Mouse (Mus musculus): ENCODE results near the gene Ipo7. TPM values are rescaled to one million over a fixed set of nuclear protein-coding genes. Genes with fewer than 3 reads are reported as not detected.
"Not testable (repeated sequence)": the region's sequence is repeated elsewhere in the genome, so short reads cannot be mapped to it uniquely, and the experiment has no call there.

The Ipo7 gene
- total RNA-seq (2021): 10 to 100 TPM; 88.3 to 92.0 TPM
- long read RNA-seq, experiment 1, full-length matches to known transcripts: 11 of 34 reads
- long read RNA-seq, experiment 1, partial matches to known transcripts: 6 of 34 reads
- long read RNA-seq, experiment 1, other reads (novel, unspliced or antisense): 17 of 34 reads
- long read RNA-seq, experiment 2, full-length matches to known transcripts: 13 of 40 reads
- long read RNA-seq, experiment 2, partial matches to known transcripts: 7 of 40 reads
- long read RNA-seq, experiment 2, other reads (novel, unspliced or antisense): 20 of 40 reads

DNA sequence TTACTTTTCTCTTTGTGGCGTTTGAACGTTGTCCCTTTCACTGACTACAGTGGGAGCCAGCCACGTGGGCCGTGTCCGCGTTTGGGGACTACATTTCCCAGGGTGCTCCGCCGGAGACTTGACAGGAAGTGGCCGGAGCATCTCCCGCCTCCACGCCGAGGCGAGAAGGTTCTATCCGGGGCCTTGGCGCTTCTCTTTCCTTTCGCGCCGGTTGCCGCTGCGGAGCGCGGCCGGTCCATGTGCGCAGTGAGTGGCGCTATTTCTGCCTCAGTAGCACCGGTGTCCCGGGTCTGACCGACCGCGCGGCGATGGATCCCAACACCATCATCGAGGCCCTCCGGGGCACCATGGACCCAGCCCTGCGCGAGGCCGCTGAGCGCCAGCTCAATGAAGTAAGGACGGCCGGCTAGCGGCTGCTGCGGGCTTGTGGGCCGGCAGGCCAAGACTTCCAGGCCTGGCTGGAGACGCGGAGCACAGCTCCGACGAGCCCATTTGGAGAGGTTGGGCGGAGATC is at the start of gene Ipo7:
TSS of gene Ipo7 (plus strand) at position 158 of the 514 bp plus-strand sequence.
- DNase-seq (ENCODE audit: low spot score): peak; percentile 96

DNA sequence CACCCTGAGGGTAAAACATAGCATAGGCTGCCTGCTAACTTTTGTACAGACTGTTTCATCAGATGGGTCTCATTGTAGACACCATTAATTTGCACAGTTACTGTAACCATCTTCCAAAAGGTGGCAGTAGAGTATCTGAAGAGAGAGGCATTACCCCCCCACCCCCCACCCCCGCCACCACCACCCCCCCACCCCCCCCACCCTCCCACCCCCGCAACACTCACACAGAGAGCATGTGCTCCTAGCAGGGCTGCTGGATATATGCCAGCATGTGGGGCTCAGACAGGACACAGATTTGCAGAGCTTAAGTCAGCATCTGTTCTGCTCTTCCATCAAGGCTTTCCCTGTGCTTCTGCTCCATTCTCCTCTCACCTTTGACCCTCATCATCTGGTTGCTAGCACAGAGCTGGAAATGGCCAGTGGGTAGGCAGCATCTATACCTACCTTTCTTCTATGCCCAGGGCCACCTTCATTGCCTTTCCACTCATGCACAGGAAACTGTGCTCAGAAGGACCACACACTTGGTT is 49.1 kb upstream of the Ipo7 start:
- no peak for DNase-seq (ENCODE audit: low spot score)

DNA sequence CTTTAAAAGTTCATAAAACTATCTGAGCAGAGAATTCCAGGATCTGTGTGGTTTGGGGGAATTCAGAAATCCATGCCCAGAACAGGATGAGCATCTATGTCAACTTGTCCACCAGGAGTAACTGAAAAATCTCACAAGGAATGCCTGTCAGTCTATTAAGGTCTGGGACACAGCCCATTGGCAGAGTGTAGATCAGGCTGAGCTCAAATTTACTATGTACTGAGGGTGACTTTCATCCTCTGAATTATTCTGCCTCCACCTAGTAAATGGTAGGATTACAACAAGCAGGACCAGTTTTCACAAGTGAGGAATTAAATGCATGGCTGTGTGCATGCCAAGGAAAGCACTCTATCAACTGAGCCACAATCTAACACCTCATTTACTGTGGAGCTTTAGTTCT is 48.5 kb upstream of the Ipo7 start:
- DNase-seq (ENCODE audit: low spot score): no peak

DNA sequence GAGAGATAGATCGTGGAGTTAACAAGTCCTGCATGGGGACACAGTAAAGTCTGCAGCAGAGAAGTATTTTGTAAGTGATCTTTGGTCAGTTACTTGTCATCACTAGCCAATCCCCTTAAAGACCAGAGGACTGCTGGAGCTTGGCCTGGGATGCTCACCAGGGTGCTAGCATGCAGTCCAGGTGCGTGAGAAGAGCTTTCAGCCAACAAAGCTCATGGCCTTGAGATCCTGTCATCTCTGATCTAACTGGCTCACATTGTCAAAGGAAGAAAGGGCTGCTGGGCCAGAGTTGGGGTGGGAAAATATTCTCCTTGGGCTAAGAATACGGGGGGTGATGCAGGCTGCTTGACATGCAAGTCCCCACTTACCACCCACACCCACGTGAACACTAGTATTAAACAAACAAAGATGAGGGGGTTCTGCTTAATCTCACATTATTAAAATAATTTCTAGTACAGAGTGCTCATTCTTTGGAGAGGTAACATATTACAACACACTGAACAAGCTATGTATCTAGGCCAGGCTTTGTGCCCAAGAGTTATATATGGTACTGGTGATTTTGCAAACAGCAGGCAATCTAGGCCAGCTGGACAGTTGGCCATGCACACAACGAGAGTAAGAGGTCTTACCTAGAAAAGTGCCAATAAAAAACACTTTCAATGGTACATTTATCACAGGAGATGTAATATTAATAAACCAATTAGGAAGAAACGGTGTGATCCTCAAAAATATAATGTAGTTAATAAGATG is 41.9 kb upstream of the Ipo7 start:
- DNase-seq (ENCODE audit: low spot score): peak; percentile 13

DNA sequence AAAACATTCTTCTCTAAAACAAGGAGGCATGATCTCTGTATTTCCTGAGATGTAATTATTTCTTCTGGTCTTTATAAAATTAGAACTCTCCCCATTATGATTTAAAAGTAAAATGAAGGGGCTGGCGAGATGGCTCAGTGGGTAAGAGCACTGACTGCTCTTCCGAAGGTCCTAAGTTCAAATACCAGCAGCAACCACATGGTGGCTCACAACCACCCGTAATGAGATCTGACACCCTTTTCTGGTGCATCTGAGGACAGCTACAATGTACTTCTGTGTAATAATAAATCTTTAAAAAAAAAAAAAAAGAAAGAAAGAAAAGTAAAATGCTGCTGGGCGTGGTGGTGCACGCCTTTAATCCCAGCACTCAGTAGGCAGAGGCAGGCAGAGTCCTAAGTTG is 40.9 kb upstream of the Ipo7 start:
- DNase-seq (ENCODE audit: low spot score): not testable (repeated sequence)

DNA sequence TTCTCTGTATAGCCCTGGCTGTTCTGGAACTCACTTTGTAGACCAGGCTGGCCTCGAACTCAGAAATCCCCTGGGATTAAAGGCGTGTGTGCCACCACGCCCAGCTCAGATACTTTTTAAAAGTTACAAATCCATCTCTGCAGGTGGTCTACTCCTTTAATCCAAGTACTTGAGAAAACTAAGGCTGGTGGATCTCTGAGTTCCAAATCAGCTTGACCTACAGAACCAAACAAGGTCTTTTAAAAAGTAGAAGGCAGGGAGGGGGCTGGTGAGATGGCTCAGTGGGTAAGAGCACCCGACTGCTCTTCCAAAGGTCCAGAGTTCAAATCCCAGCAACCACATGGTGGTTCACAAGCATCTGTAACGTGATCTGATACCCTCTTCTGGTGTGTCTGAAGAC is 33.5 kb upstream of the Ipo7 start:
- not testable (repeated sequence) for DNase-seq (ENCODE audit: low spot score)

DNA sequence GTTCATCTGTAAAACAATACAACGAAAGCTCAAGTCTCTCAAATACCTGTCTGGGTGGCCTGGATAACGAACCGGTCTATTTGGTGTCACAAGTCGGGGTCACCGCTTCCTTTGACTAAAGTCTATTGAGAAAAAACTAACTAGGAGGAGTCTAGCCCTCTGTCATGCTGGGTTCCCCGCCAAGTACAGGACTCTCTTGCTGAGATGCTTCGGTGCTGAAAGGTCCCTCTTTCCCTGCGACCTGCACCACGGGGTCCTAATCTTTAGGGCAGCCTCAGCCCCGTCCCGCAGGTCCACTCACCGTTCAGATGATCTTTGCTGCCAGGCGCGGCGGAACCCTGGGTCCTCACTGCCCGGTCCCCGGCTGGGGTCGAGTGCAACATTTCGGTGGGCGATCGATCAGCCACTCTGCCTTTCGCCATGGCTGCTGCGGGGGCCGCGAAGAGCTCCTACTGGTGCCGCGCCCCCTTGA is 32.4 kb upstream of the Ipo7 start:
- no peak for DNase-seq (ENCODE audit: low spot score)

DNA sequence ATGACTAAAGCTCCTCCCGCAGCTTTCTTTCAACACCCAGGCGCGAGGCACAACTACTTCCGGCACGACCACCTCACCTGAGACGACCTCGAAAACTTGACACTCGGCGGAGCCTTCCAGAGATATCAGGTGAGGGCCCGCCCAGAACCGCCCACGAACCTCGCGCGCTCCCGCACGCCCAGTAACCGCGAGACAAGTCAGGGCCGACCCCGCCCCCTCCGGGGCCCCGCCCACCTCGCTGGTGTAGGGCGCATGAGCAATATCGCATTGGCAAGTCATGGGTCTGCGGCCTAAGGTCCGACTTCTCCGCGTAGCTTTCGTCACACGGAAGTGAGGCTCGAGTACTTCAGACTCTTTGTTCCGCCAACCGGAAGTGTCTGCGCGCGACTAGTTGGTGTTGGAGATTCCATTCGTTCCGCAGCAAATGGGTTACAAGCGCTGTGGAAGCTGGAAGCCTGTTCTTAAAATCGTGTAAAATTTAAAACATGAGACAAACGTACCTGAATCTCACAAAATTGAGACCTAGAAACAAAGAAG is 31.9 kb upstream of the Ipo7 start:
- peak; percentile 99 for DNase-seq (ENCODE audit: low spot score)

DNA sequence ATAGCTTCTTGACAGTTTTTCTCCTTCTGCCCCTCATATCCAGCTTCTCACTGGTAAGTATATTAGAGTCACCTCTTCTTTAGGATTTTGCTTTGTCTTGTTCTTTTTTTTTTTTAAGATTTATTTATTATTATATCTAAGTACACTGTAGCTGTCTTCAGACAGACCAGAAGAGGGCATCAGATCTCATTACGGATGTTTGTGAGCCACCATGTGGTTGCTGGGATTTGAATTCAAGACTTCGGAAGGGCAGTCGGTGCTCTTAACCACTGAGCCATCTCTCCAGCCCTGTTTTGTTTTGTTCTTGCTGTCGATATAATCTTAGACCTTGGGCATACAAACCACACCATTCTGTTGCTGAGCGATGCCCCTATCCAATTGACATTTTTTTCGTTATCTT is 31.3 kb upstream of the Ipo7 start, which contains the start of gene Tmem41b:
TSS of gene Tmem41b (minus strand) at position 155 of the 400 bp plus-strand sequence.
- peak; percentile 7 for DNase-seq (ENCODE audit: low spot score)

DNA sequence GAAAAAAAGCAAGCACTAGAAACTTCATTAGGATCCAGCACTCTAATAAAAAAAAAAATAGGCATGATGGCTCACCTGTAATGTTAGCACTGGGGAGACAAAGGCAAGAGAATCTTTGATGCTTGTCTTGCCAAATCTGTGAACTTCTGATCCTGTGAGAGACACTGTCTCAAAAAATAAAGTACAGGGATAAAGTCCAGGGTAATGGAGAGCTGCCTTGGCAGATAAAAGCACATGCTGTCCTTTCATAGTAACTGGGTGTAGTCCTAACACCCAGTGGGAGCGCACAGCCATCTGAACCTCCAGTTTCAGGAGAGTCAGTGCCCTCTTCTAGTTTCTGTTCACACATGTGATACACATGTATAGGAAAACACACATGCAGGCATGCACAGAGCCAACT is 26.8 kb upstream of the Ipo7 start:
- DNase-seq (ENCODE audit: low spot score): no peak

DNA sequence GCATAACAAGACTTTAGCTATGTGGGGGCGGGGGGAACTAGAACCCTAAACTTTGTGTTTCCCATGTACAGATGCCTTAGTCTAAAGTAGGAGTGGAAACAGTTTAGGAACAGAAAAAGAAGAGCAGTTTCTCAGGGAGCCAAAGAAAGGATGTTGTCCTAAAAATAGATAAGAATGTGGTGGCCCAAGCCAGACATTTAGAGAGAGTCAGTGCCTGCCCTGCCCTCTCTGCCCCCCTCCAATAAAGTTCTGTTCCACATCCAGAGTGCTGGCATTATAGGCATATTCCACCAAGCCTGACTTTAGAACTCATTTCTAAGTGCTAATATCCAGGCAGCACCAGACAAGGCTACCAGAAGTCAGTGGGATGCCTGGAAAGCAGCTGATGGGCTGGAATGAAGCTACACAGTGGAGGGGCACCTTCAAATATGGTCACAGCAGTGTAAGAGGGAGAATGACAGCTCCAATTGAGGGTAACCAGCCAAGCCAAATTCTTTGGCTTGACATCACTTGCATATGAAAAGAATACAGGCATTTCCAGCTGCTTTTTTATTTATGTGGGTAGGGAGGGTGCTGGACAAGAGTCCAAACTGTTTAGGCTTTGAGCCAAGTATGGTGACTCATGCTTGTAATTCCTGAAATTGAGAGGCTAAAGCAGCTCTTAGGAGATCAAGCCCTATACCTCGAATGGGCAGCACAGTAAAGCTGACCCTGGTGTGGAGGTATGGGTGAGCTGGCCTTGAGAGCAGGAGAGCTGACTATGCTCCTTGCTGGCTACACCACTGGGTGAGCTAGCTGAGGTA is 24.7 kb upstream of the Ipo7 start:
- DNase-seq (ENCODE audit: low spot score): peak; percentile 68

DNA sequence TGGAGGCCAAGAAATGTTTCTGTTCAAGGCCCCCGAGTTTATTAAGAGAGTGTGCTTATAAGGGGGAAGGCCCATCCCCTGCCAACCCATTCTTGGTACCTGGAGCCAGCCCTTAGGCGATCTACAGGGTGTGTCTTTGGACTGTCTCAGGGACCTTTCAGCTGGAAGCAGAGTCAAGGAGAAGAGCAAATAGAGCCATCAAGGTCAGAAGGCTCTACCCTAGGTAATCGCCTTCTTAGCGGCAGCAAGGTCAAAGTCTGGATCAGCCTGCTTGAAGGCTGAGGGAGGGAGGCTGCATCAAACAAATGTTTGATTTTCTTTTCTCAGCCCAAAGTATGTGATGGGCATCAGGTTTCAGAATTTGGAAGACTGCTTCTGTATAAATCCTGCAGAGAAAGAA is 19.7 kb upstream of the Ipo7 start:
- no peak for DNase-seq (ENCODE audit: low spot score)

DNA sequence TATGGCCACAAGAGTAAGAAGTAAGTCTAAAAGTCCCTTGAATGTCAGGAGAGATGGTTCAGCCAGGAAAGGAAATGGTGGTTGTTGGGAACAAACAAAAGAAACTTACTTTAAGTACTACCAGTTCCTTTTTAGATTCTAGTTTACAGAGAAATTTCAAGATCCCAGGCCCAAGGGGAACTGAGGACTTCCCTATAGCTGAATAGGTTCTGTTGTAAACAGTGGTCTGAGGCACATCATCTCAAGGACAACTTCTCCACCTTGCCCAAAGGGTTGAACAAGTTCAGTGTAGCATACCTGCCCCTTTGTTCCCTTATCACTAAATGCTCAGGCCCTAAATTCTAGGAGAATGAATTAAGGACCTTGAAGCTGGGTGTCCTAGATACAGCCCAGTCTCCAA is 16.0 kb upstream of the Ipo7 start:
- DNase-seq (ENCODE audit: low spot score): no peak

DNA sequence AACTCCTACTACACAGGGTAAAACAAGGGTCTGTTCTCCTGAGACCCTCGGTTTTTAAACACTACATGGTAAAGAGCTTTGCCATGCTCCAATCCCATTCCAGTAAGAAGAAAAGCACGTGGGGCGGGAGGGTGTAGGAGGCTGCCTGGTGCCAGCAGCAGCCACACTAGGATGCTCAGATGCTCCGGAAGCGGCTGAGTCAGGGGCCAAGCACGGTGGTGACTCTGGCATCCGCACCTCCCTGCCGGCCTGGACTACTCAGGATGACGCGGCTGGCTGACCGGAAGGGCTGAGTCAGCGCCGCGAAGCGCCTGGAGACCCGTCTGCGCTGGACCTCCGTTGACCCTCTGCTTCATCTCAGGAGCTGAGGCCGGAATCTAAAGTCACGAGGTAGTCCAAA is 15.1 kb upstream of the Ipo7 start:
- peak; percentile 10 for DNase-seq (ENCODE audit: low spot score)

DNA sequence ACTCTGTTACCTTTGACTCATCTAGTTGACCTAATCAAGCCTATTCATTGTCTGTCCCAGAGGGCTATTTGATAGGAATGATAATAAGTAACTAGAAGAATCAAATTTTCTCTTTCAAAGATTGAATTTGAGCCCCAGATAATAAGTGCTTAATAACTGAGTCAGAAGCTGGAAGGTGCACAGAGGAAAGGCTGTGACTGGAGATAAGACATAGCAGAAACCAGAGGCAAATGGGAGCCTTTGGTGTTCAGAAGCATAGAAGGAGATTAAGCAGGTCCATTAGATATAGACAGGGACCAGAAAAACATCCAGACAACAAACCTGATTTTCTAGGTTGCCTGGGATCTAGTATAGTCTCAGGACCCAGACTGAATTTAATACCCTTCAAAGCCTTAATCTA is 12.1 kb upstream of the Ipo7 start:
- no peak for DNase-seq (ENCODE audit: low spot score)

DNA sequence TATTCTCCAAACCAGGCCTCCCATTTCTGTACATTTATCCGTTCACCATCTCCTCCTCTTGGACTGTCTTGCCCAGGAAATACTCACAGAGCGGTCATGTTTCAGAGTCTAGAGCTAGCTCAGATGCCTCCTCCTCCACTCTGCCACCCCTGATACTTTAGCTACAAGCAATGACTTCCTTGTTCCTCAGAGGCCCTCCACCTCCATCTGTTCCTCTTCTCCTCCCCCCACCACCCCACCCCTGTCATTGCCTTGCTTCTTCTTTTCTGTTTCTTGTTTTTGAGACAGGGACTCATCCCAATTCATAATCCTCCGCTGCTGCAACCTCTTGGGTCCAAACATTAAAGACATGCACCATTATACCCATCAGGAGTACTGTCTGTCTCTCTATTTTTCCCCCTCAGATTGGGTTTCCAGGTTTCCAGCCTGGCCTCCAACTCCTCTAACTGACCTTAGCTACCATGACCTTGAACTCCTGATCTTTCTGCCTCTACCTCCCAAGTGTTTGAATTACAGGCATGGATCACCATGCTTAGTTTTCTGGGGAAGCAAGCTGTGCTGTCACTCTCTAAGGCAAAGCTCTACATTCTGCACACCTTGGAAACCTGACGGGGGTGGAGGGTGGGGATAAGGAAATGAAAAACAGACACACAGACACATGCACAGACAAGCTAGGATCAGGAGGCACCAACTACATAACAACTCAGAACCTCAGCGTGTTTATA is 11.4 kb upstream of the Ipo7 start:
- no peak for DNase-seq (ENCODE audit: low spot score)

DNA sequence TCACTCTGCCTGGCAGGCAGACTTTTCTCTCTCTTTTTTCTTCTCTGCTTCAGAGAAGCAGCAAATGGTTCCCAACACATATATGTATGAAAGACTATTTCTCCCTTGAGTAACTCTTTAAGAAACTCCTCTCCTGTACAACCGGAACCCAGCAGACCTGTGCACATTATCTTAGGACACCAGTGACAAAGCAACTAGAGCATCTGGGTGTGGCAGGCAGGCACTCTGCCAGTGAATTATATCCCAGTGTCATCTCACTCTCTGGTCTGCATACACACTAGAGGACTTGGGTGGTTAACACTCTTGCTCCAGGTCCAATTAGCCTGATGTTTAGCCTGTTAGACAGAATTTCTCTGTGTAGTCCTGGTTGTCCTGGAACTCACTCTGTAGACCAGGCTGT is 9.6 kb upstream of the Ipo7 start:
- no peak for DNase-seq (ENCODE audit: low spot score)

DNA sequence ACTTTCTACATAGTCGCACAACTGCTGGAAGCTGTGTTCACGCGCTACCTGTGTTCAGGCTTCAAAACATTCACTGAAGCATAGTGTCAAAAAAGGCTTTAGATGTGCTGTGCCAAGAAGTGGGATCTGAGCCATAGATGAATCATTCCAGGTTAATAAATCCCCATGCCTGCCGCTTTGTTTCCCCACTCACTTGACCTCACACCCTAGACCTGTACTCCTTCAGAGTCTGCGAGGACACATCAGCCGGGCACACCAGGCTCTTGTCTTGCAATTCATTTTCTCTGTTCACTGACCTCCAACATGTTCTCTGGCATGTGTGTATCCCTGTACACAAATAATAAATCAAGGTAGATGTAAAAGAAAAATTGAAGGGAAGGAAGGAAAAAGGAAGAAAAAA is 9.0 kb upstream of the Ipo7 start:
- DNase-seq (ENCODE audit: low spot score): no peak

DNA sequence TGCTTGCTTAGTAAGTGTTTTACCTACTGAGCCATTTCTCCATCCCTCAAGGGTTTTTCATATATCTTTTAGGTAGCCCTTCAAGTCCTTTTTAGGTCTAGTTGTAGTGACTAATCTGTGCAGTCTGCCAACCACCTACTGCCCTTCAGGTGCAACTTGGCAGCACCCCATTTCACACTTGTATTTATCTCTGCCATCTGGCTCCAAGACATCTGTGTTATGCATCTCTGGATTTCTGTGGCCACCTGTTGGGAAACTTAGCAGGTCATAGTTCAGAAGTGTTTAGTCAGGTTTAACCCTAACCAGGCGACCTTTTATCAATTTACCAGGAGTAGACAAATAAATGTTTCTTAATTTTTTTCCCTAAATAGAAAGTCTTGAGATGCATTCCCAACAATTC is 6.7 kb upstream of the Ipo7 start:
- DNase-seq (ENCODE audit: low spot score): no peak

DNA sequence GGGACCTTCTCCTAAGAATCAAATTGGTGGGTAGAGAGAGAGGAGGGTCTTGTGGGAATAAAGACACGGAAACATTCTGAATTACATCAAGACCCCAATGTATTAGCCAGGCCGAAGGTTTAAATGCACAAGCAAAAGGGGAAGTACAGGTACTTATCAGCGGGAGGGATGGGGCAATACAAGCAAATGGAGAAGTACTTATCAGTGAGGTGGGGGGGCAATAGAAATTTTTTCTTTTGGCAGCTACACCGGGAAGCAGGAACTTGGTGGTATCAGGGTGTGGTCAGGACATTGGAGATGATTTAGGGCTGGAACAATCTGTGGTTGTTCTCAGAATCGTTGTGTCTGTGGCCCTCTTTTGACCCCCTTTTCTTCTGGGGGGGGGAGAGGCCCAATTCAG is 3.8 kb upstream of the Ipo7 start:
- DNase-seq (ENCODE audit: low spot score): no peak

All from gastrocnemius, adult 18-20 months (tissue).